Mouse (Mus musculus): ENCODE data around the gene Slc7a9. TPM values are rescaled to one million over a fixed set of nuclear protein-coding genes. Genes with fewer than 3 reads are reported as not detected.

The Slc7a9 gene
- polyA plus RNA-seq (2012; ENCODE audit: low replicate concordance), result not detected in 2 replicates

GRCm38 (mm10) chr7:35447996-35448846 is at the start of gene Slc7a9:
Gene Slc7a9, plus strand, starts transcription at chr7:35448796.

Other genes with a start within 250 kb of the Slc7a9 start
- gene Lrp3, start 233.3 kb upstream of the Slc7a9 start, polyA plus RNA-seq (2012; ENCODE audit: low replicate concordance), result 0.08 and 0.24 TPM in 2 replicates
- gene Gpatch1, start 130.4 kb upstream of the Slc7a9 start, polyA plus RNA-seq (2012; ENCODE audit: low replicate concordance), result 9.4 and 11.6 TPM in 2 replicates
- gene Rhpn2, start 114.6 kb upstream of the Slc7a9 start, polyA plus RNA-seq (2012; ENCODE audit: low replicate concordance), result 0.09 TPM in 1 of 2 replicates, not detected in the other
- gene Faap24, start 52.0 kb upstream of the Slc7a9 start, polyA plus RNA-seq (2012; ENCODE audit: low replicate concordance), result 8.1 and 24.2 TPM in 2 replicates
- gene Cep89, start 51.8 kb upstream of the Slc7a9 start, polyA plus RNA-seq (2012; ENCODE audit: low replicate concordance), result 25.1 and 48.2 TPM in 2 replicates
- not detected in 2 replicates for gene Tdrd12, start 88.9 kb downstream of the Slc7a9 start, polyA plus RNA-seq (2012; ENCODE audit: low replicate concordance)
- gene Nudt19, start 107.5 kb downstream of the Slc7a9 start, polyA plus RNA-seq (2012; ENCODE audit: low replicate concordance), result 33.1 and 53.8 TPM in 2 replicates
- 0.11 and 0.24 TPM in 2 replicates for gene Rgs9bp, start 136.8 kb downstream of the Slc7a9 start, polyA plus RNA-seq (2012; ENCODE audit: low replicate concordance)
- gene Ankrd27, start 137.4 kb downstream of the Slc7a9 start, polyA plus RNA-seq (2012; ENCODE audit: low replicate concordance), result 74.6 and 99.6 TPM in 2 replicates
- gene Pdcd5, start 198.7 kb downstream of the Slc7a9 start, polyA plus RNA-seq (2012; ENCODE audit: low replicate concordance), result 81.2 and 82.4 TPM in 2 replicates

Data from leukemia stem cell, adult 10-12 weeks (primary cell).